Mouse (Mus musculus): ENCODE measurements at regions not wholly inside any gene's neighbourhood (a gene's known extent, or its start where the extent isn't known, plus 50 kb on each side); places are given as distances from the start of the nearest gene placed in this dataset.

- TF ChIP-seq CTCF (IDR thresholded peaks at IDR 0.05; ENCODE audit: insufficient read depth, low read depth, low read length), result no peak
- TF ChIP-seq POLR2A (IDR thresholded peaks at IDR 0.05; ENCODE audit: insufficient read depth, low read depth, low read length), result no peak
Measured at GRCm38 (mm10) chr5:89981627-89982026, 98.5 kb upstream of the Adamts3 start.
